28 mouse cellular contexts compared by ENCODE assay signal in the genomic region with DNA sequence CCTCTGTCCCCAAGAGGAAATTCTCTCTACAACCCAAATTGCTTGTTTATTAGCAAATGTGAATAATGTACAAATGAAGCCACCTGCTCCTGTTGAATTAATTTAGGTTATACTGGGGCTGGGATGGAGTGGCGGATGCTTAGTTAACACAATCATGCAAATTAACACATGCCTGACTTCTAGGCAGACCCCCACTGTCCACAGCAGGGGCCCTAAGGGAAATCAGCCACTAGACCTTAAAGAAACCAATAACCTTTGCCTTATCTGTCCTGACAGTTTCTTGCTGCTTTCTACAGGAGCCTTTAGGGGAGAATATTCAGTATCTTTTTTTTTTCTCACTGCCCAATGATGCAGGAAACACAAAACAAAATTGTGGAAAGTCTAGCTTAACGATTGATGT.
"Had no signal": no experiment of that assay in that cellular context is flagged by ENCODE, and none has a peak within 500 bp of the region (broad histone marks: within the 10 kb centered on the region; RNA-seq: fewer than 3 reads in every experiment).

No protein-coding gene starts in this region.

- H3K36me3 ChIP-seq: embryonic facial prominence, embryonic 10.5 days; embryonic facial prominence, embryonic 12.5 days; embryonic facial prominence, embryonic 13.5 days; embryonic facial prominence, embryonic 15.5 days; forebrain, embryonic 10.5 days; forebrain, embryonic 12.5 days; forebrain, embryonic 15.5 days had no signal

- DNase-seq: cerebellum, adult 2 months; cerebellum, adult 8-10 months; cerebellum, adult 9-10 months; cerebellum, adult 9-11 months; cerebellum, postnatal 10 days; cerebellum, postnatal 14 days; cerebellum, postnatal 25 days; cerebellum, postnatal 36 days; embryo, embryonic 11 days; forebrain, postnatal 0 days; gastrocnemius, adult 2 months; gastrocnemius, postnatal 10 days; gastrocnemius, postnatal 14 days; gastrocnemius, postnatal 25 days; gastrocnemius, postnatal 36 days; heart, adult 11 months; heart, adult 18-20 months had no signal

- H3K9ac ChIP-seq: embryonic facial prominence, embryonic 12.5 days; embryonic facial prominence, embryonic 13.5 days; embryonic facial prominence, embryonic 15.5 days; forebrain, embryonic 12.5 days; forebrain, embryonic 13.5 days; forebrain, embryonic 15.5 days; forebrain, postnatal 0 days had no signal

- H3K27ac ChIP-seq: embryonic facial prominence, embryonic 10.5 days; embryonic facial prominence, embryonic 12.5 days; embryonic facial prominence, embryonic 13.5 days; embryonic facial prominence, embryonic 15.5 days; forebrain, embryonic 10.5 days; forebrain, embryonic 12.5 days; forebrain, embryonic 13.5 days; forebrain, embryonic 15.5 days; gastrocnemius, adult 2 months had no signal

- H3K27me3 ChIP-seq: embryonic facial prominence, embryonic 12.5 days; embryonic facial prominence, embryonic 13.5 days; embryonic facial prominence, embryonic 15.5 days; forebrain, embryonic 12.5 days; forebrain, embryonic 13.5 days; forebrain, embryonic 15.5 days had no signal

- H3K4me2 ChIP-seq: embryonic facial prominence, embryonic 12.5 days; embryonic facial prominence, embryonic 13.5 days; embryonic facial prominence, embryonic 15.5 days; forebrain, embryonic 12.5 days; forebrain, embryonic 13.5 days; forebrain, embryonic 15.5 days had no signal

- H3K4me3 ChIP-seq: embryonic facial prominence, embryonic 10.5 days; embryonic facial prominence, embryonic 12.5 days; embryonic facial prominence, embryonic 13.5 days; embryonic facial prominence, embryonic 15.5 days; erythroblast, embryonic 14.5 days; forebrain, embryonic 10.5 days; forebrain, embryonic 12.5 days; forebrain, embryonic 13.5 days; forebrain, embryonic 15.5 days; gastrocnemius, adult 2 months had no signal

- ATAC-seq: forebrain, embryonic 13.5 days; forebrain, embryonic 14.5 days; forebrain, embryonic 15.5 days; forebrain, embryonic 16.5 days; forebrain, postnatal 0 days had no signal

- H3K9me3 ChIP-seq: embryonic facial prominence, embryonic 10.5 days; embryonic facial prominence, embryonic 12.5 days; embryonic facial prominence, embryonic 13.5 days; embryonic facial prominence, embryonic 15.5 days; forebrain, embryonic 10.5 days; forebrain, embryonic 12.5 days; forebrain, embryonic 13.5 days; forebrain, embryonic 15.5 days had no signal

- H3K4me1 ChIP-seq: embryonic facial prominence, embryonic 10.5 days; embryonic facial prominence, embryonic 12.5 days; forebrain, embryonic 10.5 days had no signal
